Mouse (Mus musculus): ENCODE results near the gene AC161166.1.

DNA sequence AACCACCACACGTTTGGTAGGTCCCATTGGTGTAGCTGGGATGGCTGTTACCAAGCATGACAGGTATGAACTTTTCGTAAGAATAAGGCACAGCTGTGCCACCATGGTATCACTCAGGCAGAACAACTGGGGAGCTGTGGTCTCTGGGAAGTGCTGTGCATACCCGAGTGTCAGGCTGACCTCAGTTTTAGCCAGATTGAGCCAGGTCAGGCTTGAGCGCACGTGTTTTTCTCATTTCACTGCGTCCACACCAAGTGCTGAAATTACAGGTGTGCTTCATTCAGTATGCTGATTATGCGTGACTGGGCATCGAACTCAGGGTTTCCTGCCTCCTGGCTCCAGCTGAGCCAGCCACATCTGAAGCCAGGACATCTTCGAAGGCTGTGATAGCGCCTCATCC, 43.5 kb upstream of the AC161166.1 start:
- no peak for TF ChIP-seq CTCF (IDR thresholded peaks at IDR 0.05; ENCODE audit: low read depth, low read length)
- TF ChIP-seq TAL1 (conservative IDR thresholded peaks at IDR 0.05; ENCODE audit: low read depth, low read length) = no peak

Measured in G1E (cell line).